Mouse (Mus musculus) MEL (cell line): Measurements from ENCODE around the gene Malsu1.

Experiments used
- MEF2A ChIP-seq: IDR thresholded peaks from 2 replicates; pipeline ENCODE4 v1.6.1; 2014; ENCODE audit warnings: low read depth, mild to moderate bottlenecking, inconsistent platforms, low read length, improper control_type of control experiment; ENCODE audit not compliant: poor library complexity, insufficient replicate concordance, severe bottlenecking; ENCODE audit errors: extremely low read depth
- MYB ChIP-seq: IDR thresholded peaks from 2 replicates; pipeline ENCODE4 v1.6.1; 2011; ENCODE audit warnings: mild to moderate bottlenecking, low read depth, low read length, improper control_type of control experiment
- POLR2A ChIP-seq, 2 experiments: IDR thresholded peaks; 2 replicates each; pipeline ENCODE4 v1.6.1; 2011 to 2012; ENCODE audit warnings: low read length in 2 of 2, mild to moderate bottlenecking in 2 of 2, control low read depth in 1 of 2, improper control_type of control experiment in 1 of 2, low read depth in 1 of 2, moderate library complexity in 1 of 2; ENCODE audit not compliant: control insufficient read depth in 1 of 2, insufficient read depth in 1 of 2, poor library complexity in 1 of 2
- TCF12 ChIP-seq: IDR thresholded peaks from 2 replicates; pipeline ENCODE4 v1.6.1; 2014; ENCODE audit warnings: low read depth, mild to moderate bottlenecking, inconsistent platforms, low read length, improper control_type of control experiment, moderate library complexity

- no peak for TF ChIP-seq POLR2A (IDR thresholded peaks at IDR 0.05; ENCODE audit: control insufficient read depth in 1 of 2, insufficient read depth in 1 of 2, low read depth in 1 of 2, low read length in 2 of 2, poor library complexity in 1 of 2)
- no peak for TF ChIP-seq MYB
- no peak for TF ChIP-seq MEF2A
- no peak for TF ChIP-seq TCF12
Observed at GRCm38 (mm10) chr6:49131855-49132254, 58.3 kb downstream of the Malsu1 start.
